Mouse (Mus musculus) neutrophil, adult 5-6 weeks (primary cell): Measurements from ENCODE around the gene Atp11a. TPM values are rescaled to one million over a fixed set of nuclear protein-coding genes. Genes with fewer than 3 reads are reported as not detected.

ENCODE experiments used
- ATAC-seq: fragments of 151-379, 151-347 bp; 2 replicates; pipeline ENCODE4 v1.8.0; 2017; ENCODE audit warnings: mild to moderate bottlenecking, moderate TSS enrichment; ENCODE audit not compliant: insufficient number of reproducible peaks, poor library complexity, low FRiP score, severe bottlenecking; ENCODE audit errors: extremely low read depth
- total RNA-seq: library from RNA; stranded (forward); fragments of 200-1000 nt; gene quantifications from 2 replicates; pipeline ENCODE4 v1.2.3, GENCODE M21; 2017

Gene Atp11a
- total RNA-seq, 1 experiment from 2014 or later = 32.7 TPM

- no peak for ATAC-seq
Observed at GRCm38 (mm10) chr8:12801586-12801985, 44.8 kb downstream of the Atp11a start.

- no peak for ATAC-seq
Observed at GRCm38 (mm10) chr8:12803121-12803520, 46.3 kb downstream of the Atp11a start.

DNA sequence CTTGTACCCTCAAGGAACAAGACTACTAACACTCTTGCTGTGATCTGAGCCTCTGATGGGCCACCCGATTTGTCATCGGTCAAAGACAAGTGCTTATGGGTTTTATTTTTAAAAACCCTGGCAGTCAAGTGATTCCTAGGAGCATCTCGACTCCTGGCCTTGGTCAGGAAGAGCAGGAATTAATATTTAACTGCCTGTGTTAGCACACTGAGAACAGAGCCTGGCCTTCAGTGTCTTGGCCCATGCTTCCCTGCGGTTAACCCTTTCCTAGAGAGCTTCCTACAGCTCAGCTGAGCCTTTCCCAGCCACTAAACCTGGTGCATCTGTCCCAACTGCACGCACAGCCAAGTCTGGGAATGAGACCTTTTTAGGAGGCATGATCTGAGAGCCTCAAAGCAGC is 48.1 kb downstream of the Atp11a start:
- ATAC-seq = no peak

- ATAC-seq = no peak
Observed at GRCm38 (mm10) chr8:12805569-12805968, 48.8 kb downstream of the Atp11a start.

- ATAC-seq = no peak
Observed at GRCm38 (mm10) chr8:12808018-12808417, 51.2 kb downstream of the Atp11a start.

DNA sequence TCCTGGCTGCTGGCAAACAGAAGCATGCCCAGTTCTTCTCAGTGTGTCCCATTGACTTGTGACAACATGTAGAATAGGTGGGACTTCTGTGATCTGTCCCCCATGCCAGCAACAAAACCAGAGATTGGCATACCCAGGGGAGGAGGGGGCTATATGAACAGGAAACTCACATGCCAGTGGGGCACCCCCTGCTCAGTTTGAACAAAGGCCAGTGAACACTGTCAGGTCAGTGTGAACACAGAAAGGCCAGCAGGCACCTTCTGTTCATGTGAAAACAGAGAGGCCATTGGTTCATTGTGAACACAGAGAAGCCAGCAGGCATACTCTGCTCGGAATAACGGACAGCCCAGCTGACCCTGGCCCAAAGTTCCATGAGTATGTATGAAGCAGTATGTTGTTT is 52.7 kb downstream of the Atp11a start:
- no peak for ATAC-seq

DNA sequence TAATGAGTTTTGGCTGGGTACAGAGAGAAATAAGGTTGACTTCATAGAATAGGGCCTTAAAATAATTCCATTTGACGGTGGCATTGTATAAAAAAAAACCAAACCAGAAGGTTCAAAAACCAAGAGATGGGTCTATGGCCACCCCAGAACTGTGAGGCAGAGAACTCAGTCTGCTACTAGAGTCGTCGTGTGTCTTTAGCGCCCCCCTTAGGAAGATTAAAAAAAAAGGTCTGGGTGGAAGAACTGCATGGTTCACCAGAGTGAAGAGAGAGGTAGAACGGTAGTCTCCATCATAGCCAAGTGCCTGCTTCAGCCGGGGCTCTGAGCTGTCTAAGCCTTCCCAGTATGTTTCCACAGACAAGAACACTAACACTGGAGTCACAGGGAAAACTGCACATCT is 54.4 kb downstream of the Atp11a start:
- ATAC-seq = no peak

DNA sequence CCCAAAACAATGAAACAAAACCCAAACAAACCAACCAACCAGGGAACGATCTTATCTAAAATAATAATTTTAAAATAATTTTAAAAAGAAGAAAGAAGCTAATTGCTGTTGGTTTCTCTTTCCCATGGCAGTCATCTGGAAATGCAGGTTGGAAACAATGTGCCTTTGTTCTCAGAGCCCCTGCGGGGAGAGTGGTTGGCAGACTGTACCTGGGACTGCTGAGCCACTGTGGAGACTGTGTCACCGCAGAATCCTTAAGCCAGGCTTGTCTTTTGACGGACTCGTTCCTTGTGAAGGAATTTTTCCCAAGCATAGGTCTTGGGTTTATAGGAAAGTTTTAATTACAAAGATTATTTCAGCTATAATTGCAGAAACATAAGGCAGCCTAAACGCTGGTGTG is 59.6 kb downstream of the Atp11a start:
- ATAC-seq = no peak

- ATAC-seq = no peak
Observed at GRCm38 (mm10) chr8:12822892-12823291, 66.1 kb downstream of the Atp11a start.

DNA sequence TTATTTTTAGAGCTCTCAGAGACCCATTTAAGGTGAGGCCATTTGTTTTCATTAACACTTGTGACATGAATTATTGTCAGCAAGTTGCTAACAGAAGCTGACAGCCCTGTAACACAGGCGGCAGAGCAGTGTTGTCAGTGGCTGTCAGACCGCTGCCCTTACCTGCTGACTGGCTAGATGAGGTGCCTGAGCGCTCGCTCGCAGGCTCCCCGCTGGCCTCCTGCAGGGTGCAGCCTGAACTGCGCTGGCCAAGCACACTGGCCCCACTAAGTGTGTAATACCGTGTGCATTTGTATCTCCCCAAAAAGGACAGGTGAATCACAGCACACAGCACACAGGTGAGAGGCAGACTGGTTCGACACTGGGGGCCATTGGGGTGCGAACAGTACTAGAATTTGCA is 67.7 kb downstream of the Atp11a start:
- no peak for ATAC-seq

DNA sequence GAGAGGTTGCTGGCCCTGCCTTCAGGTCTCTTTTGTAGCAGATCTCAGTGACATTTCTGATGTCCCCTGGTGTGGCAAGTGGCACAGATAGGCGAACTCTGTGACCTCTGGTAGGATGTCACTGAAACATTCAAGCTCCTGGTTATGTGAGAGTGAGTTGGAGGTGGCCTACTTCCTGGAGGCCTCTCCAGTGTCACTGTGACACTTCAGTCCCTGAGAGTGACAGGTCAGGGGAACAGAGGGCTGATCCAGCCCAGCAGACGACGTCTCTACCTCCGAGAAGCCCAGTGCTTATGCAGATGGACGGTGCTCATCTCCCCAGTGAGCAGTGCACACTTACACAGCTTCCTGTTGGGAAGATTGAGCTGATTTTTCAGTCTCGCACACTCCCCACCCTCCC is 68.4 kb downstream of the Atp11a start:
- no peak for ATAC-seq

- ATAC-seq = no peak
Observed at GRCm38 (mm10) chr8:12825686-12826237, 68.9 kb downstream of the Atp11a start.

DNA sequence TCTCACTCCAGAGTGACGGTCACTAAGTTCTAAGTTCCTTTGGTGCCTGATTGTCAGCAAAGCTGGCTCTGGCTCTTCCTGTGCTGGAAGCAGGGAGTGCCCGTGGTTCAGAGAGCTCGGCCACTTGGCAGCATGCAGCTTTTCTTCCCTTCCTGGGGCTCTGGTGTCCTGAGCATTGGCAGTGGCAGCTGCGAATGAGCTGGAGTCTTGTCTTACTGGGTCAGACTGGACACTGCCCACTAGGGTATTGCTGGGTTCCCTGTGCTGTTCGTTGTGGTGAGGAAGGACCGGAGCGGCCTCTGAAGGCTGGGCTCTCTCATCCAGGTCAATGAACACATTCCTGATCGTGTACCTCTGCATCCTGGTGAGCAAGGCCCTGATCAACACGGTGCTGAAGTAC is 70.3 kb downstream of the Atp11a start:
- ATAC-seq = no peak

- ATAC-seq = no peak
Observed at GRCm38 (mm10) chr8:12828298-12828697, 71.5 kb downstream of the Atp11a start.

DNA sequence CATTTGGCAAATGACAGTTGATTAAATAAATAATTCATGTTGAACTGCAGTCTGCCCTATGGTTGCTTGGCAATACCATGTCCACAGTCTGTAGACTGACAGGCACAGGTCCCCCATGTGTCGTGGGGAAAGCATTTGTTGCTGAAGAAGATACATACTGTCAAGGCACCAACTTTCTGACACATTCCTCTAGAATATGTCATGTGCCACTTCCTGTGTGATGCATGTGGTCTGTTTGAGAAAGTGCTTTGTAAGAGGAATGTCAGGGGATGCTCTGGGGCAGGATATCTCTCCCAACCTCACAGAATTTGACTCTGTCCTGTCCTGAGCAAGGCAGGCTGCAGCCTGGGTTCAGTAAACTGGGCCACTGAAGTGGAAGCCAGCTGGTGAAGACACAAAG is 72.6 kb downstream of the Atp11a start:
- no peak for ATAC-seq

- no peak for ATAC-seq
Observed at GRCm38 (mm10) chr8:12831659-12832589, 75.1 kb downstream of the Atp11a start.

- ATAC-seq = no peak
Observed at GRCm38 (mm10) chr8:12833616-12834015, 76.8 kb downstream of the Atp11a start.

DNA sequence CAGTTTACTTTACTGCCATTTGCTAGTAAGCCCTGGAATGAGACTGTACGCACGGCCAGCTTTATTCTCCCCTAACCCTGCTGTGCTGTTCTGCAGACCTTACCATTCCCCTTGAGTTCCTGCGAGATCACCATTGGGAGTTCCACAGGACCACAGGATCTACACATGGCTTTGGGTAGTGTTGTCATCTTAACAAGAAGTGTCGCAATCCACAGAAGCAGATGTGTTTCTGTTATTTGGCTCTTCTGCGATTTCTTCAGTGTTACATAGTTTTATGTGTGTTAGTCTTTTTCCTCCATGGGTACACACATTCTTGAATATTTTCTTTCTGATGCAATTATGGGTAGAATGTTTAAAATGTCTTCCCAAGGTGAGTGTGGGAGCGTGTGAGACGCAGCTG is 84.0 kb downstream of the Atp11a start:
- ATAC-seq = no peak

DNA sequence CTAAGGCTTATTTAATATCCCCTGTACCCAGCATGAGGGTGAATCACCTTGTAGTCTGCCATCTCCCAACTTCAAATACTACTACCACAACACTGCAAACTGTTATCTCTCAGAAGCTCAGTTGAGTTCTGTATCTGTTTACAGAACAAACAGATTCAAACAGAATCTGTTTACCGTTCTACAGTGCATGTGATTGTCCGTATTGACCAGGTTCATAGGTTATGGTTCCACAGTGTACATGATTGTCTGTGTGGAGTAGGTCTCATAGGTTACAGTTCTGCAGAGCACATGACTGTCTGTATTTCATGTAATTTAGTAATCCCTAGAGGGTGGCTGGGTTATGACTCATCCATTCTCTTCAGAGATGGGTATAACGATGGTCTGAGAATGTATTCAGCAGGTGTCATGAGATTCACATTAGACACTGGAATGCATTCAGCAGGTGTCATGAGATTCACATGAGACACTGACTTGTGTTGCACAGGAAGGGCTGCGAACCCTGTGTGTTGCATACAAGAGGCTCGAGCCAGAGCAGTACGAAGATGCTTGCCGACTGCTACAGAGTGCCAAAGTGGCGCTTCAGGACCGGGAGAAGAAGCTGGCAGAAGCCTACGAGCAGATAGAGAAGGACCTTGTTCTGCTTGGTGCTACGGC is 85.7 kb downstream of the Atp11a start:
- ATAC-seq = no peak

GRCm38 (mm10) chr8:12844347-12844950 is 87.6 kb downstream of the Atp11a start:
- no peak for ATAC-seq
